Mouse (Mus musculus) embryo, embryonic 11.5 days (tissue): Measurements from ENCODE around the gene Sh3kbp1.

Experiments
- DNase-seq: peaks from one replicate; pipeline ENCODE4 v3.0.0-alpha.2; 2012; ENCODE audit warnings: low read depth, low spot score

Gene Sh3kbp1

GRCm38 (mm10) chrX:159737344-159737743 is 110.3 kb downstream of the Sh3kbp1 start:
- no peak for DNase-seq

DNA sequence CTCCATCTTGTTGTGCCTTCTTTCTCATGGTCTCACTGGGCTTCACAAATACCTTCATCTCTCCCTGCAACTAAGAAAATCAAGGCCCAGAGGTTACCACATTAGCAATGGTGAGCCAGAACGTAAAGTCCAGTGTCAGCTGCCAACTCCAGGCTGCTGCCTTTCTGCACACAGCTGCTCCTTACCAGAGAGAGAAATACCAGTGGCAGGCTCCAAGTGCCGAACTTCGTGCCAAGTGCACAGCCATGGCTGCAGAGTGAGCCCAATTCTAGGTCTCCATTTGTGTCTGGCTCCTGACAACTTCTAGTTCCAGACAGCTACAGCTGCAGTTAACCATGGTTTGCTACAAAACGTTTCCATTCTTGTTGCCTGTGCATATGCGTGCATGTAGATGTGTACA is 117.0 kb downstream of the Sh3kbp1 start:
- DNase-seq = no peak

DNA sequence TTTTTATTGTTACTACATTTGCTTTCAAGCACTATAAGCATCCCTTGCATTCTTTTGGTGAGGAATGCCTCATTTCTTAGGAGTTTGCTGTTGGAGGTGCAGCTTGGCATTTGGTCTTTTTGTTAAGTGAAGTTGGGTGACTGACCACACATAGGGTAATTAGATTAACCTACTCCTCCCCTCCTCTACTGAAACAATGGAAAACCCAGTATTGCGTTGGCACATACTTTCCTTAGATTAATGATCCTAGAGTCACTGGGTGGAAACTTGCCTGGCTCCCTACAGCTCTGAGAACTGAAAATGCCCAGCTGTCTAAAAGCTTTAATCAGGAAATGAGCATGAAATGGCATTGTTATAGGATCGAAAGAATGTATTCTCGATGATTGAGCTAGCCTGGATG is 117.5 kb downstream of the Sh3kbp1 start:
- DNase-seq = no peak

DNA sequence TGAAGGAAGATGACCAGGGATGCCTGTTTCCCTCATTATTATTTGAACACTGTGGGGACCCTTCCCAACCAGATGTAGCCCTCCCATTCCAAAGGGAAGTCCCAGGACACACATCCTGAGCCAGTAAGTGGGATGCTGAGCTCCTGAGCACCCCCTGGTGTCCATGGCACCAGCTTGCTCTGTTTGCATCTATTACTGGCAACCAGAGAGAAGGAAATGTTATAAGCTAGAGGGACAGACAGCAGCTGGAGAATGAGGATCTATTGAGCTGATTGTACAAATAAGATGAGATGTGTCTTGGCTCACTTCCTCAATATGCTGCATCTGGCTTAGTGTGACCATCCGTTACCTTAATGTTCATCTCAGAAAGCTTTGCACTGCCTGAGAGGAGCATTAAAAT is 124.8 kb downstream of the Sh3kbp1 start:
- DNase-seq = peak; percentile 7

GRCm38 (mm10) chrX:159756261-159756660 is 129.2 kb downstream of the Sh3kbp1 start:
- no peak for DNase-seq

DNA sequence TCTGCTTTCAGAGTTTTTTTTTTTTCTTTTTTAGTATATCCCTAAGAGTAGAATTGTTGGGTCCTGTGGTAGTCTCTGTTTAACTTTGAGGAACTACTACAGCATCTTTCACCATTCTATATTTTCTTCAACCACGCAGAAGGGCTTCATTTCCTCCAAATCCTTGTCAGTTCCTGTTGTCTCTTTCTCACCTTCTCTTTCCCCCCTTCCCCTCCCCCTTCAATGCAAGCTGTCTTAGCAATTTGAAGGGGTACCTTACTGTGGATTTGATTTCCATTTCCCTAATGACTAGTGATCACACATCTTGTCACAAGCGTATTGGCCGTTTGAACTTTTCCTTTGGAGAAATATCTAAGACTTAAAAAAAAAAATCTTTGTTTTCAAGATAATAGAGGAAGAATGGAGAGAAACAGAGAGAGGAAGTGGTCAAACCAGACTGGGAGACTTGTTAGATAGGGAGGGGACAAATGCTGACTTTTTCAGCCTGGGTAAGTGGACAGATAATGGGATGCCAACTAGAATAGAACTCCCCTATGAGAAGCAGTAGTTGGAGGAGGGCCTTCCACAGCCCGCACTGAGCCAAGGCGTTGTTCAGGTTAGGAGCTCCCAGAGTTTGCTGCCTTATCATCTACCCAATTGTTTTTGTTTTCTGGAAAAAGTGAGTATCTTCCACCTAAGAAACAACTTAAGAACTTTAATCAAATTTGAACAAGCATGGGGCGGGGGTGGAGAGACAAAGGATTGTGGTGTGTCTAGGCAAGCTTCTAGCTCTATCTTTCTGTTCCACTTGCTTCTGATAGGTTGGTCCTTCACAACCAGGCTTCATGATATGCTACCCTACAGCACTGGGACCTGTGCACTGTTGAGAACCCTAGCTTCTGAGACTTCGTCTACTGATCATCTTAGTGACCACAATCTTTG is 130.1 kb downstream of the Sh3kbp1 start:
- no peak for DNase-seq

GRCm38 (mm10) chrX:159757854-159758540 is 130.9 kb downstream of the Sh3kbp1 start:
- DNase-seq = no peak

DNA sequence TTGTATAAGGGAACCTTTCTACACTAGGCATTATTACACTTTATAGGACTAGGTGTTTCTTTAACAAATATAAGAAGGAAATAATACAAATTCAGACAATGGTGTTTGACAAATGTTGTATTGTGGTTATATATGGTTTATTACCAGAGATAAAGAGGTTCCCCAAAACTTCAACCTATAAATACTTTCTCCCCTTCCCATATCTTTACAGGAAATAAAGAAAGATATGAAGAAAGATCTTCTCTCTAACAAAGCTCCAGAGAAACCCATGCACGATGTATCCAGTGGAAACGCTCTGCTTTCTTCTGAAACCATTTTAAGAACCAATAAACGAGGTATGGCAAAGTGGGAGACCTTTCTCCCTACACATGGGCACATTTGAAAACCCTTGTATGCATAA is 136.7 kb downstream of the Sh3kbp1 start:
- no peak for DNase-seq

DNA sequence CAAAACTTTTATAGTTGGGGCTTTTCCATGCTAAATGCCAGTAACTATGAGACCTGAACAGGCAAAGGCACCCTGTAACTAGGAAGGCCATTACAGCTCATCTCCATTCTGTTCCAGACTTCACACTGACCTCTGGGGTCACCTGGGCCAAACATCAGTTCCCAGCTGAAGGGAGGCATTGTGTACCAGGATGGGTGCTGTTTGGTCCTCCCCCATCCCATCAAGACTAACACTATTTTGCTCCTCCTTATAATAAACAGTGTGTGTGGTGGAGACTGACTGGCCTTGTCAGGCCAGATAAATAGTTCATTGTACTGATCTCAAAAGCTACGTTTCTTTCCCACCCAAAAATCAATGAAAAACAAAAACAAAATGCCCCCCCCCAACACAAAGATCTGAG is 138.8 kb downstream of the Sh3kbp1 start:
- DNase-seq = no peak

GRCm38 (mm10) chrX:159769005-159769404 is 141.9 kb downstream of the Sh3kbp1 start:
- no peak for DNase-seq

GRCm38 (mm10) chrX:159769773-159770172 is 142.7 kb downstream of the Sh3kbp1 start:
- DNase-seq = no peak

GRCm38 (mm10) chrX:159772137-159772536 is 145.1 kb downstream of the Sh3kbp1 start:
- DNase-seq = no peak

- DNase-seq = no peak
These were observed 148.0 kb downstream of the Sh3kbp1 start for GRCm38 (mm10) chrX:159775042-159775441.

DNA sequence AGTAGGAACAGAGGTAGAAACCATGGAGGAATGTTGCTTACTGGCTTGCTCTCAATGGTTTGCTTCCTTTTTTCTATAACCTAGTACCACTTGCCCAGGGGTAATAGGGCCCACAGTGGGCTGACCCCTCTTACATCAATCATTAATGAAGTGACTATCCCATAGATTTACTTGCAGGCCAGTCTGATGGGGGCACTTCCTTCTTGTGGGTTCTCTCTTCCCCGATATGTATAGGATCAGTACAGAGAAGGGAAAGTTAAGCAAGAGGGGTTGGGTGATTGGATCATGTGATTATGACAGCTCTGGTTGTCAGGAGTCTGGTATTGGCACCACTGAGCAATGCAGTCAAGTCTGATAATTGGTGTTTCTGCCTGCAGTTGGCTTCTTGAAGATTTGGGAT is 151.7 kb downstream of the Sh3kbp1 start:
- no peak for DNase-seq

DNA sequence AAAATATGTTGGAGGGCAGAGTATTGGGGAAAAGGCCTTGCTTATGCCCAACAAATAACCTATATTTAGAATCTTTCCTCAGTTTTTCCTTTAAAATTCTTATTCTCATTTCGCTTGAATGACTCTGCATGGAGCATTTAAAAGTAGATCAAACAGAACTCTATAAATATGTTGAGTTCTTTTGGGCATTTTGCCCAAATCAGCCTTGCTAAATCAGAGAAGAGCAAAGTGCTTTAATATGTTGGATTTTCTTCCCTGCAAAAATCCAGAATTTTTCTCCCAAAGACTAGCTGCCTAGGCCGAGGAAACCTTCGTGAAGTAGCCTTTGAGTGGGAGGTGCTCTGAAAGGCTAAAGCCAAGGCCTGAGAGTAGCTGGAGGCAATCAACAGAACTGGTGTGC is 163.4 kb downstream of the Sh3kbp1 start:
- DNase-seq = no peak

GRCm38 (mm10) chrX:159795603-159796002 is 168.5 kb downstream of the Sh3kbp1 start:
- DNase-seq = no peak

- DNase-seq = no peak
These were observed 177.3 kb downstream of the Sh3kbp1 start for GRCm38 (mm10) chrX:159804371-159804770.

GRCm38 (mm10) chrX:159809510-159809909 is 182.4 kb downstream of the Sh3kbp1 start:
- no peak for DNase-seq

DNA sequence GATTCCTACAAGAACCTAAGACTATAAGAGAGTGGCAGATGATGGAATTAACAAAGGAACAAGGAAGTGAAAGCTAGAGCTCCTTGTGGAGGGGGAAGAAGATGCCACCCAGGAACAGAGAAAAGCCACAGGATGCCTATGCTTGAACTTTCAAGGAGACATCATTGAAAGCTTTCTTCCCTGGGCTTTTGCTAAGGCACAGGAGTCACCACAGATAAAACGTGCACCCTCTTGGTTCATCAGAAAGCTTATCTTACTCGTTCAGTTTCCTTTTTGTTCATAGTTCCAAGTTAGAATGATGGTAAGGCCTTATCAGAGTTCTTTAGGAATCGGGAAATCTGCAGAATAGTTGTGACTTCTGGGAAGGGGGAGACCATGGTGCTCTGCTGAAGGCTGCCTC is 183.4 kb downstream of the Sh3kbp1 start:
- no peak for DNase-seq

DNA sequence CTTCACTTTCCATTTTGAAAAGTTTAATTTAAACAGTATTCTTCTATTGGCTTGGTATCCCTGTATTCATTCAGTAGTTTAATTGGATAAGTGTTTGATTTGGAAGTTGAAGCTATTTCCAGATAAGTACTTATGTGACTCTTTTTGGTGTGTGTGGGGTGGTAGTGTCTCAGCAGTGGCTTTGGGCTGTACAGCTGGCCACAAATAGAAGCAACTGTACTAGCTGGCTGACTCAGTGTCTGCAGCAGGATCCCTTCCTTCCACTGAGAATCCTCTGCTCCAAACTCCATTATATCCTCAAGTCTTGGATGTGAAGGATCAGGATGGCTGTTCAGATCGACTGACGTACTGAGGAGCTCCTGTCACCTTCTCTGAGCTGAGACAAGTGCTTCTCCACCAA is 190.4 kb downstream of the Sh3kbp1 start:
- DNase-seq = no peak

DNA sequence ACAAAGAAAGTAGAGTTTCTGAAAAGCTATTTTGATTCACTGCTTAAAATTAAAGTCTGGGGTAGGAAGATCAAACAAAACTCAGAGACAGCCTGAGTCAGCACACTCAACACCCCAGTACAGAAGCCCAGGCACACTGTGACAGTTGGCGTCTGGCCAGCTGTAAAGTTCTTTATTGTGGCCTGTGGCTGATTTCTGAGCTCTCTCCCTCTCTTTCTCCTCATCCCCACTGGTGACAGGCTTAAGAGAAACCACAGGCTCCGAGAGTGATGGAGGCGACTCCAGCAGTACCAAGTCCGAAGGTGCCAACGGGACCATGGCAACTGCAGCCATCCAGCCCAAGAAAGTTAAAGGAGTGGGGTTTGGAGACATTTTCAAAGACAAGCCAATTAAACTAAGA is 201.1 kb downstream of the Sh3kbp1 start:
- DNase-seq = no peak

- no peak for DNase-seq
These were observed 202.2 kb downstream of the Sh3kbp1 start for GRCm38 (mm10) chrX:159829192-159829852.
